Mouse (Mus musculus): Measurements from ENCODE around the gene Nmu.

Nmu gene

DNA sequence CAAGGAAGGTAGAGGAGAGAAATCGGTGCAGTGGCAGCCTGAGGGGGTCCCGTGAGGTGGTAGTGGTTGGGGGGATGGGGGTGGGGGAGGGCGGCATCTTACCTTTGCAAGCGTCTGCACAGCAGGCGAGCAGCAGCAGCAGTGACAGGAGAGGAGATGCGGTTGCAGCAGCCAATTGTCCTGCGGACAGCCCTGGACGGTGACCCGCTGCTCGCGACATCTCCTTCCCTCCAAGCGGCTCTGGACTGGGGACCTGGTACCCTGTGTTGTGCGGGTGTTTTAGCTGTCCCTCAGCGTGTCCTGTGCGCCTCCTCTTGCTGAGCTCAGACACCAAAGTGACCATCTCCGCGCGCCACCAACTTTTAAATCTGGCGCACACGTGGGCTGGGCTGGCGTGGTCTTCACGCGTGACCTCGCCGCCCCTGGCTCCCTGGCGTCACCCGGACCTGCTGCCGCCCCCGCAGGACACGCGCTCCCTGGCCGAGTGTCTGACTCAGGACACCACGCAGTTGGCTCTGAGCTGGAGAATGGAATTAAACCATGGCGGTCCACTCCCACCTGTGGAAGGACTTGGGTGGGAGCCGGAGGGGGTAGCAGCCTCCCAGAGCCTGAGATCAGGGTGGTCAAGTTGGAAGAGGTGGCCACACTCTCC, at the start of gene Nmu:
Nmu (minus strand) TSS at position 336 of the 652 bp plus-strand sequence.
- no peak for DNase-seq (ENCODE audit: low read depth)

DNA sequence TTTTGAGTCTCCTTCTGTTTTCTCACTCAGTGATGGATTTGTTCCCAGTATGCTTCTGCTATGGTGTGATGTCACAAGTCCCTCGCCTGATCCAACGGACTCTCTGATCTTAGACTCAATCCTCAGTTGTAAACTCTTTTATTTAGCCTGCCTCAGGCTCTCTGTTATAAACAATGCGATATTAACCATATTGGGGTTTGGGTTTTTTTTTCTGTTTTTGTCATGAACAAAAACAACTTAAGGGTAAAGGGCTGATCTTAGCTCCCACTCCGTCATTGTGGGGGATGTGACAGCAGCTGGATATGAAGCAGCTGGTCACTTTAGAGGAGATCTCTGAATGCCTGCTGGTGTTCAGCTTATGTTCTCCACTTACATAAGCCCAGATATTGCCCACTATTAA, 48.1 kb upstream of the Nmu start:
- DNase-seq (ENCODE audit: low read depth), result no peak

DNA sequence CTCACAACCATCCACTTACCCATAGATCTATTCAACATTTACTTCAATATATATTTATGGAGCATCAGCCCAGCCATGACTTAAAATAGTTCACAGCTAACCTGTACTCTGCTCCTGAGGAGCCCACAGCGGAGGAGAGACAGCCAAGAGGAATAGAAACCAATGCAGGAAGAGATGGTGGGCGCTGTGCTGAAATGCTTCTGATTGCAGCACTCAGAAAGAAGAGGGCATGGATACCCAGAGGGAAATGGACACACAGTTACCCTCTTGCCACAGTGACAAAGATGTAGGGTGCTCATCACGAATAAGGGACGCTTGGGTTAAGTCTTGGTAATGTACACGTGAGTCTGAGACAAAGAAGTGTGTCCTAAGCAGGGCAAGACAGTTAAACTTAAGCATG, 30.8 kb upstream of the Nmu start:
- no peak for DNase-seq (ENCODE audit: low read depth)

DNA sequence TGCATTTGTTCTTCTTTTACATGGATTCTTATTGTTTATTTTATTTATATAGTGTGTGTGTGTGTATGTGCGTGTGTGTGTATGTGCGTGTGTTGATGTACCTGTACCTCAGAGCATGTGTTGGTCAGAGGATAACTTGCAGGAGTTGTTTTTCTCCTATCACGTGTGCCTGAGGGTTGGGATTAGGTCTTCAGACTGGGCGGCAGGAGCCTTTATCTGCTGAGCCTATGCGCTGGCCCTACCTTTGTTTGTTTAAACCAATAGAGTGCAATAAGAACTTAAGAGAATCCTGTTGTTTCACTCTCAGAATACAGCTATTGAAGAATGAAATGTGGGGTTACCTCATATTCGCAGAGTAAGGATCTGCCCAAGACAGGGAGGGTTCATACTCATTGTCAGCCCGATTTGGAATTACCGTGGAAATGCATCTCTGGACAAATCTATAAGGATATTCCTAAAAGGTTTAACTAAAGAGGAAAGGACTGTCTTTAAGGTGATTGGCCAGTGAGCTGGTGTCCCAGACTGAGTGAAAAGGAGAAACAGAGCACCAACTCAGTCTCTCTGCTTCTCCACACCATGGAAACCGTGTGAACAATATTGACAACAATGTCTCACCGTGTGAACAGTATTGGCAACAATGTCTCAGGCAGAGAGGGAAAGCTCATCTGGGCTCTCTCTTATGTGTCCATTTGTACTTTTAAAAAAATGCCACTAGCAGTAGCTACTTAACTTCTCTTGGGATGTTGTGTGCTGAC, 25.6 kb upstream of the Nmu start:
- DNase-seq (ENCODE audit: low read depth), result no peak

DNA sequence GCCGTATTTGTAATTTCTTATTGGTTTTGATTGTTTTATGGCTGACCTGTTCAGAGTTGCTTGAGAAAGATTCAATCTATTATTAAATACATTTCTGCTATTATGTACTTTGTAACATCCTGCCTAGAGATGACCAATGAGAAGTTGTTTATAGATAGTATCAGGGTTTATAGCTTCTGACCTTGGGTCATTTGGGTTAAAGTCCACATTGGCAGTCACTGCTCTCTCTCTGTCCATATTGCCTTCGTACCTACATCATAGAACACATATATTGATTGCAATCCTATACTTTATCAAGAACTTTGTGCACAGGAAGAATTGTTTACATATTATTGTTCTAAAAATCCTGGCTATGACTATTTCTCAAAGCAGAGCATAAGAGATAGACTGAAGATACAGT, 24.9 kb upstream of the Nmu start:
- DNase-seq (ENCODE audit: low read depth), result no peak

DNA sequence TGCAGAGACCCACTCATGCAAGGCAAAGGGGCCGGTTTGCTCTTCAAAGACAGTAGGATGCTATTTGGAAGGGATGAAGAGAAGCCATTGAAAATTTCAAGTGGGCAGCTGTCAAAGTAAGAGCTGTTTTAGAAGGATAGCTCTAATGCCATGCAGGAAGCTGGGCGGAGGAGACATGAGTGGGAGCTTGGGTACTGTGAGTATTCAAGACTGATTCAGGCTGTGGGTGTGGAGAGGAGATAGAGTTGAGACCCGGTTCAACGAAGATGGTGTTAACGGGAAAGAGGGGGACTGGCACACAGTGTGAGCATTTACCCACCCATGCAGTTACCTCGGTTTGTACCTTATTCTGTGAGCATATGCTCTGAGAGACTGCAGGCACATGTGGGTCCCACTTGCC, 20.1 kb upstream of the Nmu start:
- no peak for DNase-seq (ENCODE audit: low read depth)

DNA sequence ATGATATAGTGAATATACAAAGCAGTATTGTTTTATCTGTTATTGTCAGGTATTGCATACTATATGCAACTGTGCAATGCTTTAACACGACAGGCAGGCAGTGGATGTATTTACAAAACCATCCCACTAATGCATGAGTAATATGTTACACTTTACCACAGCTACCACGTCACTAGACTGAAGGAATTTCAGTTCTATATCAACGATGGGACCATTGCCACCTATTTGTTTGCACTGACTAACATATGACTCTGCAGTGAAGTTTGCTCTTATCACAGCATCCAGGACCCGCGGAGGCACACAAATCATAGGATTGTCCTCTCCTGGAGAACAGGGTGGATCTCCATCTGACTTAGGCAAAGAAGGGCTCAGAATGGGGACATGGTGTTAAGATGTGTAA, 18.2 kb upstream of the Nmu start:
- no peak for DNase-seq (ENCODE audit: low read depth)

DNA sequence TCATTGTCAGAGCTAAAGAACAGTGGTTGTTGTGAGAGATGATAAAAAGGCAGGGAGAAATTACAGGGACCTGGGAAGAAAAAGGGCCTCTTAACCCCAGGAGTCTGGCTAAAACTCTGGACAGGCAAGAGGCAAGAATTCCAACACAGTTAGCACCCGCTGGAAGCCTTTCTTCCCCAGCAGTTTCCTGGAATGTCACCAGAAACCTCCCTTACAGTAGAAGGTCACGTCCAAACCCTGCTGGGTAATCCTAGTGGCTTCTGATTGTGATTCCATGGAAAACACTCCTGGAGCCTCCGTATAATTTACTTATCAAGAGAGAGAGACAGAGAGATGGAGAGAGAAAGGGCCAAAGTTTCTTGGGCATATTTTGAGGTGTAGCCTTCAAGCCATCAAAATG, 15.6 kb upstream of the Nmu start:
- no peak for DNase-seq (ENCODE audit: low read depth)

DNA sequence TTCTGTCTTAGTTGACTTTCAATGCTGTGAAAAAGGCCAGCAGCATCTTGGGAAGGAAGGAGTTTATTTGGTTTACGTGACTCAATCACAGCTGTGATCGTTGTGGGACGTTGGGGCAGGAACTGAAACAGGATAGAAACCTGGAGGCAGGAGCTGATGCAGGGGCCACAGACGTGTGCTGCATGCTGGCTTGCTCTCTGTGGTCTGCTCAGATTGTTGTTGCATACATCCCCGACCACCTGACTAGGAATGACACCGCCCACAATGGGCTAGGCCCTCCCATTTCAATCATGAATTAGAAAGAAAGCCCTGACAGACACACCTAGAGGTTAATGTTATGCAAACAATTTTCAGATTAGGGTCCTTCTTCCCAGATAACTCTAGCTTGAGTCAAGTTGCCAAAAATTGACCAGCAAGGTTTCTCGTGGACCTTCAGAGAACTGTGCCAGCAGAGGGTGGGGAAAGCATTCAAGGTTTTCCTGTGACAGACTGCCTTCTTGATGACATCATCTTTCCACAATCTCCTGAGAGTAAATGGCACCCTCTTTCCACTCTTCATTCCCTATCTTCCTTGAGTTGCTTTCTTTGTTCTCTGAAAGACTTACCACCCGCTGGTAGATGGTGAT, 5.7 kb upstream of the Nmu start:
- no peak for DNase-seq (ENCODE audit: low read depth)

DNA sequence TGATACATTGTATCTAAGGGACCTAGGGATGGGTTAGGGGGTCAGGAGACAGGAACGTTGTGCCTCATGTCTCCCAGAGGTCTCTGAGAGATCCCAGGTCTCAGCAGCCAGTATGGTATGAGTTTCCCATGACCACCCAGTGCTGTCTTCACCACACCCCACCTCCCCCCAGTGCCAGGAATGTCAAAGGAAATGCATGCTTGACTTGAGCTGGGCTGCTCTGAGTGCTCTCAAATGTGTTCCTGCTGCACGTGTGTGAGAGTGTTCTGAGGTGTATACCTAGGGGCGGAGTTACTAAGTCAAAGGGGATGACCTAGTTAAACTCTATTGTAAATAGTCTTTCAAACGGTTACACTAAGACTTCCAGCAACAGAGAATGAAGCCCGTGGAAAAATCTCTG, 1.8 kb upstream of the Nmu start:
- DNase-seq (ENCODE audit: low read depth), result no peak

DNA sequence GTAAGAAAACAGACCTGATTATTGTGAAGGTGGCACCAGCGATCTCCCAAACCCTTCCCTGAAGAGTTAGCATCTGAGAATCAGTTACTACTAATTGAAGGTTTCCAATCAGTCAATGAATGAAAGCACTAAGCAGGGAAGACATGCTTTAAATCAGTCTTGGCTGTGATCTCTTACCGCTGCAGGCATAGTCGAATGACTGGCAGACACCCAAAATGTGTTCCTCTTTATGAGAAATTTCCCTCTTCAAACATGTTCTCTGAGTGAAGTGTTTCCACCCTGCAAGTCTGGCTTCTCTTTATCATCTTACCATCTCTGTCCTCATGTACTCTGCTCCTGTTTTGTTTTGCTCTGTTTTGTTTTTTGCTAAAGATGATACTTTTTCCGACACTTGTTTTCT, 2.8 kb downstream of the Nmu start:
- no peak for DNase-seq (ENCODE audit: low read depth)

DNA sequence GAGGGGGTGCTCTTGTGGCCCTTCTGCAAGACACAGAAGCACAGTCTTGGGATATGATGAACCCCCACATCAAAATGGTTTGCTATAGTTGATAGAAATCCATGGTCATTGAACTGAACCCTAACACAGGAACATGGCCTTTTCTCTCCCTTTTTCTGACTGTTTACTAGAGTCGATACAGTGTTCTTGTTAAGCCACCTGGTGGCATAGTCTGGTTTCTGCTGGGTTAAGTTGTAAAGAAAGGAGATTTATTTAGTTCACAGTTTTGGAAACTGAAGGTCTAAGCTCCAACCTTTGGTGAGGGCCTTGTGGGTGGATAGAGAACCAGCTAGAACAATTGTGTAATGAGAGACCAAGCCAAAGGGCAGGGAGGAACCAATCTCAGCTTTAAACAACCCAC, 3.5 kb downstream of the Nmu start:
- no peak for DNase-seq (ENCODE audit: low read depth)

DNA sequence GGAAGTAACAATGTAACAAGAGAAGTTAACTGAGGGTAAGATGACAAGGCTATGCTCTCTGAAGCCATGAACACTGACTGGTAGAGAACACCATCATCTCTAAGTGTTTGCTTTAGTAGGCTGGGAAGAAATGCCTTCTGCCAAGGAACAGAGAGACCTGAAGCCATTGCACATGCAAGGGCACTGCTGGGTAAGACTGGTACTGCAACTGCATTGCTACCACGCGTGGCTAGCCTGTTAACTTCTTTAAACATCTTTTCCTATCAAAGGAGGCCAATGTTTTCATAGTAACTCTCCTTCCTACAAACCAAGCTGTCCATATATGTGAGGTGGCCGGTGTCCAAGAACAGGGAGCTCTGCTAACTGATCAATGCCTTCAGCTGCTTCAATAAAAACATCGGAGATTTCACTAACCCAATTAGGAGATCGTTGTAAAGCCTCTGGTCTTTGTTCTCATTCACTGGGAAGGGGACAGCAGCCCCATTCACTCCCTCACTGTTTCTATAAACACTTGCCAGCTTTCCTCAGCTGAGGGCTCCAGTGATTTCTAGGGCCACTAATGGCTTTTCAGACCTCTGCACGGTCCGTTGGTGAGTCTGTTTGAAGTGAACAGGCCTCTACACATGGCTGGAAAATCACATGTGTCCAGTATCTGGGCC, 11.5 kb downstream of the Nmu start:
- no peak for DNase-seq (ENCODE audit: low read depth)

DNA sequence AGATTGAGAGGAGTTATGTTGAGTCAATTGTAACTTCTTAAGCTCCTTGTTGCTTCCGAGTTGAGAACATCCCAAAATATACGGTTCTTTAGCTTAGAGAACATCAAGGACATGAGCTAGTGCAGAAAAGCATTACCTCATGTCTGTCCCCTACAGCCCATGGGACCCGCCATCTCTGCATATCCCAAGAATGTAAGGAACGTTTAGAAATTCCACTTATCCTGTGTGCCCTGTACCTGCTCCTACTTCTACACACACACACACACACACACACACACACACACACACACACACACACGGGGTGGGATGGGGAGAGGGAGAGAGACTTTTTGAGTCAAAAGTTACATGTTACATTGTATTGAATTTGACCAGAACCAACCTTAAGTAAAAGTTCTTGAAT, 12.1 kb downstream of the Nmu start:
- DNase-seq (ENCODE audit: low read depth), result no peak

DNA sequence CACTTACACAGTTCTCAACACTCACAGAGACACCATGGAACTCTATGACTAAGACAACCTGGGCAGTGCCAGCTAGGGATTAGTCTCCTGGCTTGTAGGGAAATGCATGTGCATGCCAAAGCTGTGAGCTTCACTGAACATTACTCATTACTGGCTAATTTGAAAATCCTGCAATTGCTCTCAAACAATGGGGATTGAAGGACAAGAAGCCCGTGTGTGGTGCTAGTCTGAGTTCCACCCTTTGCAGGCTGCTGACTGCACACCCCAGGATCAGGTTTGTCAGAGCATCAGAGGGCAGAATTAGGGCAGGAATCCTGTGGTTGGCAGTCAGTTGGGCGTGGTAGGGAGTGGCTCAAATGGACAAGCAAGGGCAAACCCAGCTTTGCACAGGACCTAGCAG, 17.5 kb downstream of the Nmu start:
- no peak for DNase-seq (ENCODE audit: low read depth)

DNA sequence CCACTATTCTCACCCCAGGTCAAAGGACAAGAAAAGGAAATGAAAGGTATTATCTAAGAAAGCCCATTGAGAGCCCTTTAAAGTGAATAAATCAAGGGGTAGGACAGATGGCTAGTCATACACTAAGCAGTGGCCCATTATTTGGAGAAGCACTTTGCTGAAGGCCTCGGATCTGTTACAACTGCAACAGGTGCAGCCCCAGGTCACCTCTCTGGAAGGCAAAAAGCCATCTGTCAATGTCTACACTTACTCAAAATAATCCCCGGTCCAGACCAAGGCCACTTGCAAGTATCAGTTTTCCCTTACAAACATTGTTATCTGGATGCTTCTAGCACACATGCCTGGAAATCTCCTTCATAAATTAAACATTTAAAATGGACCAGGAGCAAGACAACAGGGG, 22.7 kb downstream of the Nmu start:
- no peak for DNase-seq (ENCODE audit: low read depth)

DNA sequence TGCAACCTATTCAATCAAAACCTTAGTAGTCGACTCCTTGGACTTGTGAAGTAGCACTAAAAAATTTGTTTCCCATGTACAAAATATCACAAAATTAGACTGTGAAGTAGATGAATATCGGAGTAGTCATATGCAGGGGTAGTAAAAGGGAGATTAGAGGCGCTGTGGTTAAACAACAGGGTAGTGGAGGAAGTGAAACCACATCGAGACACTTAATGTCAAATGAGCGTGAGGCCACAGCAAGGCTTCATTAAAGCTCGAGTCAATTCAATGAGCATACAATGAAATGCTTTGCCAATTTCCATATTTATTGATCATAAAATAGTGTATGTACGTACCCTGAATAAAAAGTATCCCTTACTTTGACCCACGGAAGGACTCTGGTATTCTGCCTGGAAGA, 26.5 kb downstream of the Nmu start:
- DNase-seq (ENCODE audit: low read depth), result peak; percentile 34

DNA sequence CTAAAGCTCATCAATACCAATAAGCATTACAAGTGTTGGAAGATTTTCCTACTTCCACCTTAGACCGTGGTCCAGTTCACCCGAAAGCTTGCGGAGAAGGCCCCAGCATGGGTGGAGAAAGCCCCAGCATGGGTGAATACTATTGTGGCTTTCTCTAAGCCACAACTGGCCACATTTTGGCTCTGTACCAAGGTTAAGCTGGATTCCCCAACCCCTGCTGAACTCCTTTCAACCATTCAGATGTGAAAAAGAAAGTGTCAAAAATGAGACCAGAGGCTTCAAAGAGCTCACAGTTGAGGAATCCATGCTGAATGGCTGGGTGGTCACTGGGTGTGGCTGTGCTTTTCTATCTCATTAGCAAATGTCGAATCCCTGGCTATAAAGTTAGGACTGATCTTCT, 29.8 kb downstream of the Nmu start:
- no peak for DNase-seq (ENCODE audit: low read depth)

DNA sequence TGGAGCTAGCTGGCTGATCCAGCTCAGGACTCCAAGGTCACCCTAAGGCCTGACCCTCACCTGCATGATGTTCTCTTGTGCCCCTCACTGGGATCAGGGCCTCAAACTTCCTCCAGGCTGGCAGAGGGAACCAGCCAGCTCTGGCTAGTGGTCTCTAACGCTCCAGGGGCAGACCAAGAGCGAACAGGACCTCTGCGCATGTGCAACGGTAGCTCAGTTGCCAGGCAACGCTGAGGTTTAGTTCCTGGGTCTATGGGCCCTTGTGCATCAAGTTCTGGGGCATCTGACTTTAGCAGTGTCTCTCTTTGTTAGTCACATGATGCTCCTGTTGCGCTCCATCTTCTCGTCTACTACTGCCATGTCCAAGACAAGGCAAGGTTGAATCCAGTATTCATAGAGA, 32.6 kb downstream of the Nmu start, which contains the start of gene Pdcl2:
Pdcl2 (minus strand) TSS at position 204 of the 400 bp plus-strand sequence.
- no peak for DNase-seq (ENCODE audit: low read depth)

DNA sequence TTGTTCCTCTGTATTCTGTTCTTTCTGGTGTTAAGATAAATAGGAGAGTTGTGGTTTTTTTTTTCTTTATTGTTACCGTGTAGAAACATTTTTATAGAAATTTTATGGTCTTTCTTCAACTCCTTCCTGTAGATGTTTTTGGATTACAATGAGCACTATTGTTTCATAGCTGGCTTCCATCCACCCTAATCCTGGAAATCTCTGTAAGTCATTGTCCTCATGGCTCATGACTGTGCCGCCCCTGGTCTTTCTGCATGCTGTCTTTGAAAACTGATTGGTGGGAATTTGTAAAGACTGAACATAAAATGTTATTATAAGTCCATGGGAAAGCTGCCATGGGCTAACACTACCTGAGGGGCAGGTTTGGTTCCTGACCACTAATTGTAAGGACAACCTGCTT, 36.3 kb downstream of the Nmu start:
- no peak for DNase-seq (ENCODE audit: low read depth)

DNA sequence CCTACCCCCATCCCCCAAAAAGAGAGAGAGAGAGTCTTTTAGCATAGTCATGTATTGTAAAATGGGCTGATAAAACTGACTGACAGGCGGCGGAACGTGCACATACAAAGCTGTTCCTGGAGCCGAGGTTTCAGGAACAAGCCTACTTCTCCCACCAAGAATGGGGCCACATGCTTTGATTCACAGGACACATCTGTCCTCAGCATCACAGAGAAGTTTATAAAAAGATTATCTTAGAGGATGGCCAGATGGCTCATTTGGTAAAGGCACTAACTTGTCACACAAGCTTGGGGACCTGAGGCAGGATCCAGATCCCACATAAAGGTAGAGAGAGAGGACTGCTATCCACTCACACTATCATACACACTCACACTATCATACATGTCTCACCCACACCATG, 38.5 kb downstream of the Nmu start:
- DNase-seq (ENCODE audit: low read depth), result no peak

DNA sequence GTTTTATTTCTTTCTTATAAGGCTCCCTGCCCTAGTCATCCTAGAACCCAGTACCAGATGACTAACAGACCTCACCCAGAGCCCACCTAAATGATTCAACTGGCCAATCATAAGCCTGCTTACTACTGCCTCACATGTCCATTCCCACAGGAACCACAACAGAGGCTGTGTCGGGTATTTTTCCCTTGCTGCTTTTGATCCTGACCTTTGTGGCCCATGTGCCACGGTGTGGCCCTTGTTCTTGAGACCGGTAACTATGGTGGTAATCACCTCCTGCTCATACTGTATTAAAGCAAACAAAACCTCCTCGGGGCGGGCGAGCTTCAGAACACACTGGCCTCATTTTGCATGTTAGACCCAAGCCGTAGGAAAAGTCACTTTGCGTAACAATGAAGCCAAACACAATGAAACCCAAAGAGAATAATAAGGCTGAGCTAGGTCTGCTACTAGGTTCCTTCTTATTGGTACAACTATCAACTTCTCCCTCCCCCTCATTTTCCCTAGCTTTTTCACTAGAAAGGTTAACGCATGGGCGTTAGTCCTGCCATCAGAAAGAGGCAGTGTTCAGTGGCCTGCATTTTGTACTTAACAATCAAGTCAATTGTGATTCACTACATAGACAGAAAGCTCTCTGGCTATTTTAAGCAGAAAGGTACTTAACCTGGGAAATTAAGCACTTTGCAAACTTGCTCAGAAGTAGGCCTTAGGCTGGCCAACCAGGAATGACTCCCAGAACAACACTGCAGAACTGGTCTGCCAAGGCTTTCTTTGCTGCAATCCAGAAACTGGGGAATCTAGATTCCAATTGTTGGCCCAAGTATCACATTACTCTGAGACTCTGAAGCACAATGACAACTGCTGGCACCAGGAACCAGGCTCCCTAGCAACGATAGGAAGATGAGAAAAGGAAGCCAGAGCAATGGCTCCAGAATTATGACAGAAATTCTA, 42.1 kb downstream of the Nmu start:
- no peak for DNase-seq (ENCODE audit: low read depth)

Data from induced T-regulatory cell, adult 2 months (primary cell).